8 mouse cellular contexts compared by ENCODE assay signal in the genomic region with DNA sequence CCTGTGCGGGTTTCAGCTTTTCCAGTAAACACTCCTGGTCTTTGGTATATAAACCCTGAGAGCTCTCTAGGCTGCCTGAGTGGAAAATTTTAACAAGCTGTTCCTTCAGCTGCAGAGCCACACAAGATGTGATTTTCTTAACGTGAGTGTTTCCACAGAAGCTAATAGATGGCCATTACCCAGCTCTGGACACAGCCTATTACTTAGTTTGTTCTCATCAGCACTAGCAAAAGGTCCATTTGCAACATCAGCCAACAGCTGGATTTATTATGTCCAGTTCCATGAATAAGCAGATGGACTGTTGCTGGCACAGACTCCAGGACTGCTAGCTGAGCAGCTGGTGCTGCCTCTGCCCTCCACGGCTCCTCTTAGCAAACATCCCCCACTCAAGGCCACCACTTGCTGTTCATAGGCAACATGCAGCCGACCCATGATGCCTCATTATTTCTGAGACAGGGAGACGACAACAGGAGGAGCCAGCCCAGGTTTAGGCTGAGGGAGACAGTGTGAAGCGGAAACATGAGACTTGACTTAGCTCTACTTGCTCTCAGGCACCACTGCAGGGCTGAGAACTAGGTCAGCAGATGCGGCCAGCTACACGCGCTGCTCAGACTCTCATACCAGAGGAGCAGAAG. TPM values are rescaled to one million over a fixed set of nuclear protein-coding genes. Genes with fewer than 3 reads are reported as not detected.
A peak's percentile ranks its signal among the peaks of the same experiment; 100 is the strongest.
DNase-seq lines count a peak whose midpoint lies in the region; ATAC-seq and TF ChIP-seq lines count a peak whose summit lies in the region.
"Had no signal": no experiment of that assay in that cellular context is flagged by ENCODE, and none has a peak within 500 bp of the region (broad histone marks: within the 10 kb centered on the region; RNA-seq: fewer than 3 reads in every experiment).

No protein-coding gene starts in this region.

- peak; percentile 51 for DNase-seq in layer of hippocampus, adult 9-11 months
- DNase-seq in layer of hippocampus, adult 11-12 months (ENCODE audit: low spot score): no peak
- DNase-seq in embryonic facial prominence, embryonic 14.5 days (ENCODE audit: low spot score): peak; percentile 71
- peak; percentile 8 for DNase-seq in retina, postnatal 7 days (ENCODE audit: low read depth, low spot score)
- DNase-seq in spleen, postnatal 10 days (ENCODE audit: low spot score in 2 of 2): no peak
- DNase-seq in kidney, adult 2 months: no peak

- H3K27me3 ChIP-seq in embryonic facial prominence, embryonic 14.5 days (replicated peaks; ENCODE audit: control insufficient read depth, insufficient read depth, low read length): no peaks in the 10 kb centered on the region
- no peaks in the 10 kb centered on the region for H3K27me3 ChIP-seq in hindbrain, embryonic 15.5 days
- H3K27me3 ChIP-seq in kidney, adult 2 months (replicated peaks; ENCODE audit: control insufficient read depth, insufficient read depth, low read length): no peaks in the 10 kb centered on the region

- no peak overlapping the region for H3K4me3 ChIP-seq in embryonic facial prominence, embryonic 14.5 days (ENCODE audit: low read depth, low read length)
- no peak overlapping the region for H3K4me3 ChIP-seq in hindbrain, embryonic 15.5 days
- H3K4me3 ChIP-seq in kidney, adult 2 months (ENCODE audit: insufficient read depth, low read depth, low read length): no peak overlapping the region

- H3K4me2 ChIP-seq in embryonic facial prominence, embryonic 14.5 days (ENCODE audit: low read depth, low read length): no peak overlapping the region
- H3K4me2 ChIP-seq in hindbrain, embryonic 15.5 days: no peak overlapping the region

- no peak for TF ChIP-seq CTCF in kidney, adult 2 months (conservative IDR thresholded peaks at IDR 0.05; ENCODE audit: insufficient read depth, insufficient read length, low read depth, low read length)

- no peak for TF ChIP-seq POLR2A in kidney, adult 2 months (IDR thresholded peaks at IDR 0.05; ENCODE audit: low read depth, low read length)

- H3K4me1 ChIP-seq in embryonic facial prominence, embryonic 14.5 days (ENCODE audit: control insufficient read depth, insufficient read depth, low read length): peaks cover 10% of the 10 kb centered on the region; the same call in 1 of the 2 replicates
- peaks cover 47% of the 10 kb centered on the region for H3K4me1 ChIP-seq in hindbrain, embryonic 15.5 days (replicated peaks)
- H3K4me1 ChIP-seq in kidney, adult 2 months (ENCODE audit: control insufficient read depth, insufficient read depth, low read length): 0 out of 2 replicates have a peak, but pooled peaks cover 3% of the 10 kb centered on the region

- no peak overlapping the region for H3K9ac ChIP-seq in embryonic facial prominence, embryonic 14.5 days (ENCODE audit: low read depth, low read length)
- H3K9ac ChIP-seq in hindbrain, embryonic 15.5 days: no peak overlapping the region

- no peaks in the 10 kb centered on the region for H3K36me3 ChIP-seq in embryonic facial prominence, embryonic 14.5 days (ENCODE audit: control insufficient read depth, insufficient read depth, low read length)
- no peaks in the 10 kb centered on the region for H3K36me3 ChIP-seq in hindbrain, embryonic 15.5 days
- H3K36me3 ChIP-seq in kidney, adult 2 months (ENCODE audit: control insufficient read depth, insufficient read depth, low read length): no peaks in the 10 kb centered on the region

- ATAC-seq in embryonic facial prominence, embryonic 14.5 days (ENCODE audit: low read depth): peak; percentile 67
- no peak for ATAC-seq in hindbrain, embryonic 15.5 days (ENCODE audit: low FRiP score, low read depth)

- WGBS in embryonic facial prominence, embryonic 14.5 days: 41% methylated on average over 9 of the region's 9 CpGs
- 59% methylated on average over 9 of the region's 9 CpGs for WGBS in hindbrain, embryonic 15.5 days
- 42% methylated on average over 9 of the region's 9 CpGs for WGBS in kidney, adult 2 months

- H3K9me3 ChIP-seq in embryonic facial prominence, embryonic 14.5 days (ENCODE audit: control insufficient read depth, low read length): no peaks in the 10 kb centered on the region
- no peaks in the 10 kb centered on the region for H3K9me3 ChIP-seq in hindbrain, embryonic 15.5 days

- H3K27ac ChIP-seq in embryonic facial prominence, embryonic 14.5 days (replicated peaks; ENCODE audit: low read depth, low read length): no peak overlapping the region
- peak overlapping the region; percentile 30; the same call in 1 of the 2 replicates for H3K27ac ChIP-seq in hindbrain, embryonic 15.5 days (replicated peaks)
- H3K27ac ChIP-seq in kidney, adult 2 months (ENCODE audit: insufficient read depth, low read depth, low read length): no peak overlapping the region

RNA-seq across cellular contexts. Expression of gene Diexf, which starts 43.1 kb away (rescaled TPM):
- polyA plus RNA-seq in embryonic facial prominence, embryonic 14.5 days (2014; fragmentation: Nextera tagmentation; extraction: Ambion mirVana): 8.6 and 9.6 TPM in 2 replicates
- polyA plus RNA-seq in hindbrain, embryonic 15.5 days (2015; fragmentation: Nextera tagmentation; extraction: Ambion mirVana): 6.7 and 7.2 TPM in 2 replicates
- 13.0 and 13.5 TPM in 2 replicates for polyA plus RNA-seq in kidney, adult 2 months (2012; rRNA removed)

RNA-seq across cellular contexts. Expression of gene Syt14, which starts 51.4 kb away (rescaled TPM):
- polyA plus RNA-seq in embryonic facial prominence, embryonic 14.5 days (2014; fragmentation: Nextera tagmentation; extraction: Ambion mirVana): 2.2 and 2.4 TPM in 2 replicates
- polyA plus RNA-seq in hindbrain, embryonic 15.5 days (2015; fragmentation: Nextera tagmentation; extraction: Ambion mirVana): 5.8 and 5.9 TPM in 2 replicates
- polyA plus RNA-seq in kidney, adult 2 months (2012; rRNA removed): 1.2 and 1.7 TPM in 2 replicates
- polyA plus RNA-seq: liver, adult 2 months had no signal

Comparison
In these comparisons a context has a peak if more than half of its experiments do, and no peak if none do; other contexts are left out.
1. DNase-seq: peak in layer of hippocampus, adult 9-11 months (single experiment), embryonic facial prominence, embryonic 14.5 days (single experiment) and retina, postnatal 7 days (single experiment); none in layer of hippocampus, adult 11-12 months (single experiment), spleen, postnatal 10 days (0 of 2) and kidney, adult 2 months (single experiment).